Mouse (Mus musculus) c-Kit-positive CD71-negative TER-119-negative erythroid progenitor cells, embryonic 14.5 days (primary cell): Measurements from ENCODE around the gene Scly.
A peak's percentile ranks its signal among the peaks of the same experiment; 100 is the strongest.

Experiments used
- DNase-seq: peaks from one replicate; pipeline ENCODE4 v3.0.0-alpha.2; 2013; ENCODE audit warnings: low read depth

The Scly gene

DNA sequence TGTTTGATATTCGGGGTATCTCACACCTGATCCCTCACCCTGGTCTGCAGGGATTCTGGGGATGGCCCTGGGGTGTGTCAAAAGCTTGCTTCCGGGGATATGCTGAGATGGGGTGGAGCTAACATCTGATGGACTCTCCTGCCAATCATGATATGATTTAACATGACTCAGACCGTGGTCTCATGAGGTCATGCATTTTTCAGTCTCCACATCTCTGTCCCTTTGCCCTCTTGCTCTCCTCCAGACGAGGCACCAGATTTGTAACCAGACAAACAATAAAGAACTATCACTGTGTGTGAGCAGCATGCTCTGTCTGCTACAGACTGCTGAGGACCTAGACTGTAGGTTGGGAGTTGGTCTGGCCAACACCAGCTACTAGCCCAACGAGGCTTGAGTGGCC is 64.0 kb downstream of the Scly start:
- DNase-seq = no peak

DNA sequence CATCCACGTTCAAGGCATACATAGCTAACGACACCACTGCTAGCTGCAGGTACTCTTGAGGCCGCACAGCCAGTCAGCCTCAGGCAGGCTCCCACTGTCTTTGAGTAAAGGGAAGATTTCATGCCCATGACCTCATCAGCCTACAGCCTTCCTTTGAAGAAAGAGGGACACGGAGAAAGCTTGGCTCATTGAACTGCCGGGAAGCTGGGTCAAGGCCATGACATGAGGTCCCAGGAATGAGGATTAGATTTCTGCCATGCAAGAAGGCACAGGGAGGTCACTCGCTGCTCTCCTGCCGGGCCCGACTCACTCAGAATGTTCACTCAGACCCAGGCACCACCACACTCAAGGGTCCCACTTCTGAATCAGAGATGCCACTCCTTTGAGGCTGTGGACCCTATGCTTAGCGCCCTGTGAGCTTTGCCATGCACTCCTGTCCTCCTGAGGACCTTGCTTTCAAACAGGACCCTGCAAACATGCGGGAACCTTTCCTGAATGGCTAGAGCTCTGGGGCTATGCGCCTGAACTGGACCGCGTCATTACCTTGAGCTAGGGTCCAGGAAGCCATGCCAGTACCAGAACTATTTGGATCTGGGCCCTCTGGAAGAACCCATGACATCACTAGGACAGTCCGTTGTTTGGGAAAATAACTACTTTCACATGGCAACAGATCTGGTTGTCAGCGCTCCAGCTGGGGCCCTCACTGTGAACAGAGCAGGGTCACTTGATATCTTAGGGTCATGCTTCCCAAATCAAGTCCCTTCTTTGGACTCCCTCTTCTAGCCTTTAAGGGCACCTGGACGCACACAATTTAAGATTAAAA is 66.9 kb downstream of the Scly start:
- no peak for DNase-seq

DNA sequence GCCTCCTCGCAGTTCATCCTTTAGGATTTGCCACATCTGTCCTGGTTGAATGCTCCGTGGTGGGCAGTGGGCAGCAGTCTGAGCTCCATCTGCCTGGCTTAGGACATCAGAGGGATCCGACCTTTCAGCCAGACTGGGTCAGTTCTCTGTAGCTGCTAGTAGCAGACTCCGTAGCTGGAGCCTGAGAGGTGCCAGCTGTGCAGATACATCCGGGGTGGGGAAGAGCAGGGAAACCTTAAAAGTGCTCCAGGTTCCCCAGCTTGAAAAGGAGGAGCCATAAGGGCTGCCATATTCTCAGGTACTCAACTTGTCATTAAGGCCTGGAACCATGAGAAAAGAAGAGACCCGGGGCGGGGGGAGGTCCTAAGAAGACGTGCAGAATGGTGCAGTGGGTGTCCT is 67.7 kb downstream of the Scly start:
- no peak for DNase-seq

DNA sequence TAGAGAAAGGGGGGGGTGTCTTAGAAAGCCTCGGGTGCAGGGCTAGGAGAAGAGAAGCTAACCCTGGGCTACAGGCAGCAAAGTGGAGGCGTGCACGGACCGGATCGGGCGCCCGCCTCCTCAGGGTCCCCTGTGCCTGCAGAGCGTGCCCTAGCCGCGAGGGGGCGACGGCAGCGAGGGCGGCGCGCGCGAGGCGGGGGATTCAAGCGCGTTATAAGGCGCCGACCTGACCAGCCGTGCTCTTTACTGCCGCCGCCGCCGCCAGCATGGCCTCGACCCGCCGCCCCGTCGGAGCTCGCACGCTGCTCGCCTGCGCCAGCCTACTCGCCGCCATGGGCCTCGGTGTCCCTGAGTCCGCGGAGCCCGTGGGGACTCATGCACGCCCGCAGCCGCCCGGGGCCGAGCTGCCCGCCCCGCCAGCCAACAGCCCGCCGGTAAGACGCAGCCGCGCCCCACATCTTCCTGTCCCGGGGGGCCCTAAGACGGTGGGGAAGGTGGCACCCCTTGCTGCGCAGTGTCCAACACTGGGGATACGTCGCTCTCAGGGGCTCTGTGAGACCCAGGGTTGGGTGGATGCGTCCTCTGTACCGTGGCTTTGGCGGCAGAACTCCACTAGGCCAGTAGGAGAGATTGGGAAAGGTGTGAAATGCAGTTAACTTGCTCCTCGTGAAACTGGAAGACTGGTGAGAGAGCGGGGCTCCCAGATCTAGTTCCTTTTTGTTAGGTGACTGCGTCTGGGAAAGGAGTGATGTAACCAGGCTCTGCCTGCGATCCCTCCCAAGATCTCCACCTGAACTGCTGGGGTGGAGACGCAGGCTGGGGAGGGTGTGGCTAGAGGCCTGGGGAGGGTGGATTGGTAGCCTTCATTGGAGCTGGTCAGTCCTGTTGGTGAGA is 68.3 kb downstream of the Scly start, which contains the start of gene Erfe:
Gene Erfe, plus strand, starts transcription at position 216 of the 894 bp plus-strand sequence.
- DNase-seq = peak; percentile 57

DNA sequence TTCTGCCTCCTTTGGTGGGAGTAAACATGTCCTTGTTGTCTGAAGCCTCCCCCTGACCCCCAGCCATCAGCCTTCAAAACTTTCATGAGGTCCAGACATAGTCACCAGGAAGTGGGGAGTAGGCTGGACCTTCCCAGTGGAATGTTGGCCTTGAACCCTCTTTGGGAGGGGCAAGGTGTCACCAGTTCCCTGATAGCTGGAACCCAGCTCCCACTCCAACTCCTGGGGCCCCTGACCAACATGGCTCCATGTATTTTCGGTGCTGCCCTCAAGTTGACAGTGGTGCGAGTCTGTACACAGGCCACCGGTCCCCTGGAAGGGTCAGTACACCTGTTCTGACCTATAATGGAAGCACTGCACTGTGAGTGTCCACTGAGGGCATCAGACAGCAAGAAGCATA is 69.2 kb downstream of the Scly start:
- DNase-seq = no peak

DNA sequence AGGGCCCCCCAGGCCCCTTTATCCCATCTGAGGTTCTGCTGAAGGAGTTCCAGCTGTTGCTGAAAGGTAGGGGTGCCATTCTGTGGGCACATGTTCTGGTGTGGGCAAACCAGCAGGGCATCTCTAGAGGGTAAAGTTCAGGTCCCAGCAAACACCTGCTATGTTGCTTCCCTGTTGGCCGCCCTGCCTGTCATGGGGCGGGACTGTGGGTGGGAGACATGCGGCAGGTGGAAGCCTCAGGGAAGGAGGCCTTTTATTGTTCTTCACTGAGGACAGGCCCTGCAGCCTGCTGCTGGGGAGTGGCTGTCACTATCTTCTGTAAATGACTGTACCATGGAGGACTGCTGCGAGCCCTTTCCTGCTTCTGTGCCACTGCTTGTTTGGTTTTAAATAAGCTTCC is 71.3 kb downstream of the Scly start:
- no peak for DNase-seq

DNA sequence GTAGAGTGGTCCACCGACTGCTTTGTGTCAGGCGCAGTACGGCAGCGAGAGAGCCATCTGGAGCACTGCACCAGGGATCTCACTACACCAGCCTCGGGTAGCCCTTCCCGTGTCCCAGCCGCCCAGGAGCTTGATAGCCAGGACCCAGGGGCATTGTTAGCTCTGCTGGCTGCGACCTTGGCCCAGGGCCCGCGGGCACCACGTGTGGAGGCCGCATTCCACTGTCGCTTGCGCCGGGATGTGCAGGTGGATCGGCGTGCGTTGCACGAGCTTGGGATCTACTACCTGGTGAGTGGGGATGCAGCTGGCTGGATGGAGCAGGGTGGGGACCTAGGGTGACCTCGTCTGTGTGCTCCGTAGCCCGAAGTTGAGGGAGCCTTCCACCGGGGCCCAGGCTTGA is 71.9 kb downstream of the Scly start:
- DNase-seq = no peak
